Mouse (Mus musculus): Measurements from ENCODE around the gene Pou3f3.

DNA sequence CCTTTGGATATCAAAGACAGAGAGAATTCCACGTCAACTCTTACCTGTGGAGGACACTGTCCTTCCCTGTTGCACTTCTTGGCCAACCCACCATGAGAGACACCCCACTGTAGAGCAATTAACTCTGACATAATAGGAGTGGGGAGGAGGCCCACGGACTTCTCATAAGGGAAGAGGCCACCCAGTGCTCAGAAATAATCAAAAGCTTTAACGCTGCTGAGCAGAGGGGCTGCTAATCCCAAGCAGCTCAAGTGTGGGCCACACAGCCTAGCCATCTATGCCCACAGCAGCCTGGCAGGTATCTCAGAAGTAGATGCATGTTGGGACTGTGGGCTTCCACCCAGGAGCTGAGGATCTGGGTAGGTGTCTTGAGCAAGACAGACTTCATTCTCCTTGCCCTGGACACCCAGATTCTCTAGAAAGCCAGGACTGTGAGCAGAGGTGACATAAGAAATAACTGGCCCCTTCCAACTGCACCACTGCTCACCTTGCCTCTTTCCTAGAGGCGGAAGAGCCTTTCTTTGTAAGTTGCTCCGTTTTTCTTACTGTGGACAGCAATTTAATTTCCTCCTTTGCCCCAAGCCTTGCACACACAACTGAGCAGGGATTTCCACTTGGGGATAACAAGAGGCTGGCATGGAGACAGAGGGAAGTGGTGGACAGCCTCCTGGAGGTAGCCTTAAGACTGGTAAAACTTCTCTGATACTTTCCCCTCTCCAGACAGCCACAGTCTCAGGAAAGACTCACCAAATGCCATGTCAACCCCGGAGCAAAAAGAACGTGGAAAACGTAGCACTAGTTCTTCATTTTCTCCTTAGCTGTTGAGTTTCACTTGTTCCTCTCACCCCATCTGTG lies 16.1 kb downstream of the Pou3f3 start:
- TF ChIP-seq CEBPB (IDR thresholded peaks at IDR 0.05; ENCODE audit: insufficient read depth, poor library complexity, severe bottlenecking) (no peak), REST (IDR thresholded peaks at IDR 0.05; ENCODE audit: insufficient read depth, insufficient read length) (no peak), TCF12 (IDR thresholded peaks at IDR 0.05; ENCODE audit: insufficient read depth, poor library complexity, severe bottlenecking) (no peak), POLR2AphosphoS2 (IDR thresholded peaks at IDR 0.05; ENCODE audit: insufficient read length, low read depth) (no peak), POLR2A (IDR thresholded peaks at IDR 0.05; ENCODE audit: insufficient read length, low read depth) (no peak), MYOG (IDR thresholded peaks at IDR 0.05; ENCODE audit: control insufficient read depth in 1 of 3, insufficient read depth in 1 of 3, insufficient read length in 2 of 3, low read depth in 2 of 3) (no peak), MAX (IDR thresholded peaks at IDR 0.05; ENCODE audit: low read depth) (no peak), MYOD1 (IDR thresholded peaks at IDR 0.05; ENCODE audit: control insufficient read depth in 1 of 3, insufficient read length in 2 of 3, low read depth in 2 of 3) (no peak), USF1 (IDR thresholded peaks at IDR 0.05; ENCODE audit: low read depth) (no peak), SRF (IDR thresholded peaks at IDR 0.05; ENCODE audit: control insufficient read depth, insufficient read length, low read depth) (no peak)
